Mouse (Mus musculus) lung, postnatal 0 days (tissue): ENCODE data around the gene Mtr. TPM values are rescaled to one million over a fixed set of nuclear protein-coding genes. Genes with fewer than 3 reads are reported as not detected.
A peak's percentile ranks its signal among the peaks of the same experiment; 100 is the strongest.

Source experiments
- ATAC-seq: fragments of 200-750 bp; cut with Nextera tagmentation; 2 replicates; pipeline ENCODE4 v1.8.0; 2017; ENCODE audit warnings: moderate library complexity
- DNase-seq: peaks from one replicate; pipeline ENCODE4 v3.0.0-alpha.2; 2016; ENCODE audit warnings: low spot score
- H3K27ac ChIP-seq: fragments of 300-500 bp; sonication (generic); 2 replicates; pipeline ENCODE4 v1.5.1; 2014; ENCODE audit warnings: antibody characterized with exemption, mild to moderate bottlenecking, low read length, mixed read lengths
- H3K27me3 ChIP-seq: fragments of 300-500 bp; sonication (generic); replicated peaks from 2 replicates; pipeline ENCODE4 v1.6.1; 2014; ENCODE audit warnings: low read length, mixed read lengths; ENCODE audit not compliant: insufficient read depth
- H3K36me3 ChIP-seq: fragments of 300-500 bp; sonication (generic); 2 replicates; pipeline ENCODE4 v1.6.1; 2014; ENCODE audit warnings: low read length, mixed read lengths; ENCODE audit not compliant: insufficient read depth
- H3K4me1 ChIP-seq: fragments of 300-500 bp; sonication (generic); 2 replicates; pipeline ENCODE4 v1.6.1; 2014; ENCODE audit warnings: antibody characterized with exemption, low read depth, low read length, mixed read lengths; ENCODE audit not compliant: insufficient read depth
- H3K4me2 ChIP-seq: fragments of 300-500 bp; sonication (generic); replicated peaks from 2 replicates; pipeline ENCODE4 v1.6.1; 2014; ENCODE audit warnings: low read depth, mild to moderate bottlenecking, low read length, moderate library complexity, mixed read lengths
- H3K4me3 ChIP-seq: fragments of 300-500 bp; sonication (generic); 2 replicates; pipeline ENCODE4 v1.5.1; 2014; ENCODE audit warnings: low read depth, low read length
- H3K9ac ChIP-seq: fragments of 300-500 bp; sonication (generic); replicated peaks from 2 replicates; pipeline ENCODE4 v1.6.1; 2014; ENCODE audit warnings: low read depth, mild to moderate bottlenecking
- H3K9me3 ChIP-seq: fragments of 300-500 bp; sonication (generic); 2 replicates; pipeline ENCODE4 v1.6.1; 2016; ENCODE audit warnings: low read length, mixed read lengths
- CTCF ChIP-seq: IDR thresholded peaks from 2 replicates; pipeline ENCODE4 v1.5.1; 2016; ENCODE audit warnings: antibody characterized with exemption, mild to moderate bottlenecking
- EP300 ChIP-seq: IDR thresholded peaks from 2 replicates; pipeline ENCODE4 v1.6.1; 2016; ENCODE audit warnings: antibody characterized with exemption, mild to moderate bottlenecking, control low read depth
- WGBS: fragments of 180-500 bp; shearing (Covaris S2); extraction: QIAGEN DNeasy Blood & Tissue Kit; methylation state at CpG from one replicate; pipeline ENCODE4 v1.1.7; 2014; 5-methylcytosine and 5-hydroxymethylcytosine counted together
- polyA plus RNA-seq: library from polyadenylated mRNA; unstranded; fragments of >200 nt; fragmentation: Nextera tagmentation; extraction: Ambion mirVana; gene quantifications from 2 replicates; pipeline ENCODE4 v1.2.1, GENCODE M21; 2015

The Mtr gene
- polyA plus RNA-seq, 1 experiment from 2014 or later = 5.2 TPM

GRCm38 (mm10) chr13:12179481-12179880 lies 78.4 kb downstream of the Mtr start:
- Histone ChIP-seq H3K4me1 (no peaks in the 10 kb centered on the region), H3K36me3 (no peaks in the 10 kb centered on the region), H3K4me2 (no peak overlapping the region), H3K4me3 (no peak overlapping the region), H3K9me3 (no peaks in the 10 kb centered on the region), H3K27me3 (no peaks in the 10 kb centered on the region), H3K27ac (no peak overlapping the region), H3K9ac (no peak overlapping the region)
- ATAC-seq (no peak), DNase-seq (no peak)
- WGBS = 68% methylated on average over 8 of the region's 8 CpGs
- TF ChIP-seq EP300 (no peak), CTCF (no peak)

DNA sequence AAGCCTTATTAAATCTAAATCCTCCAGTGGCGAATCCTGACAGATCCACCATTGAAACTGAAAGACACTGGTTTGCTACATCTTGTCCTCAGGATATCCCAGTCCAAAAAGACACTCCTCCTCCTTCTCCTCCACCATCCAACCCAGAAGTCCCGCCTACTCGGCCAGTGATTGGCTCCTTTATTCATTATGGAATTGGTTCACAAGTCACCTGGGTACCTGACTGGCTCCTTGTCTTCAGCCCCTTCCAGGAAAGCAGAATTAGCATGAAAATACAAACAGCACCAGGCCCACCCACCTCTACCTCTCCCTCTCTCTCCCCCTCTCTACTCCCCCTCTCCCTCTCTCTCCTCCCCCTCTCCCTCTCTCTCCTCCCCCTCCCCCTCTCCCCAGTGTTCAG lies 81.2 kb downstream of the Mtr start:
- no peak overlapping the region for H3K27ac ChIP-seq
- no peak for TF ChIP-seq EP300
- no peak for TF ChIP-seq CTCF
- WGBS = 50% methylated on average over 3 of the region's 3 CpGs
- no peak for DNase-seq
- H3K4me2 ChIP-seq = no peak overlapping the region
- H3K4me3 ChIP-seq = no peak overlapping the region
- H3K4me1 ChIP-seq = no peaks in the 10 kb centered on the region
- H3K9ac ChIP-seq = no peak overlapping the region
- no peaks in the 10 kb centered on the region for H3K27me3 ChIP-seq
- H3K36me3 ChIP-seq = no peaks in the 10 kb centered on the region
- no peaks in the 10 kb centered on the region for H3K9me3 ChIP-seq
- ATAC-seq = no peak

DNA sequence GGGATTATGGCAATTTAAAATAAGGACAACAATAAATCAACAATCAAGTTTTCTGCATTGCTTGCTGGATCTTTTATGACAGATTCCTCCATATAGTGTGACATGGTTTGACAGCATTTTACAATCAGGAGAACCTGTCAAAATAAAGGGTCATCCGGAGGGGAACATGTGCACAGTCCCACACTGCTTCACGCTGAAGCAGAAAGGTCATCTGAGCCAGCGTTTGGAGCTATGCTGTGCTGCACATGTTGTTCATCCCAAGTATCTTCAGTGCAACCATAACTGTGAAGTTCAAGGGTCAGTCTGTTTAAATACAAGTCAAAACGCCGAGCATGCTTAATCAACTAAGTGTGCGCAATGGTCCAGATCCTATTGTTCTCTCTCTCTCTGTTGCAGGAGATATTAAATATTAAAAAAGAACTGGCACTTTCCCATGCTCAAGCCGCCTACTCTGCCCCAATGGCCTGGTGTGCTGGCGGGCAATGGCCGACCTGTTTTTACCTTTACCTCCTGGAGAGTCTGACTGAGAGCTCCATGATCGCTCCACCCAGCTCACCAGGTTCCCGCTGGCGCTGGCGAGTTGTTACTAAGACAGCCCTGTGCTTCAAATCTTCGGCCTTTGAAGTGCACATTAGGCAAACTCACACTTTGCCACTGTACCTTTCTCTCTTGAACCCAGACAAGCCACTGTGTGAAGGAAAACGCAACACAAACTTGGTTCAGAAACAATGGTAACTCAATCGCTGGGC lies 81.8 kb downstream of the Mtr start:
- Histone ChIP-seq H3K36me3 (no peaks in the 10 kb centered on the region), H3K4me1 (no peaks in the 10 kb centered on the region), H3K4me3 (no peak overlapping the region), H3K27me3 (no peaks in the 10 kb centered on the region), H3K9ac (no peak overlapping the region), H3K9me3 (no peaks in the 10 kb centered on the region), H3K4me2 (no peak overlapping the region), H3K27ac (no peak overlapping the region)
- TF ChIP-seq CTCF (no peak), EP300 (no peak)
- WGBS = 34% methylated on average over 16 of the region's 16 CpGs
- ATAC-seq (no peak), DNase-seq (no peak)

GRCm38 (mm10) chr13:12167276-12167675 lies 90.6 kb downstream of the Mtr start:
- TF ChIP-seq CTCF (no peak), EP300 (no peak)
- ATAC-seq (no peak), DNase-seq (no peak)
- H3K9me3 ChIP-seq = no peaks in the 10 kb centered on the region
- H3K4me2 ChIP-seq = no peak overlapping the region
- H3K9ac ChIP-seq = no peak overlapping the region
- H3K4me1 ChIP-seq = no peaks in the 10 kb centered on the region
- 79% methylated on average over 9 of the region's 9 CpGs for WGBS
- H3K36me3 ChIP-seq = no peaks in the 10 kb centered on the region
- no peak overlapping the region for H3K27ac ChIP-seq
- H3K4me3 ChIP-seq = no peak overlapping the region
- H3K27me3 ChIP-seq = no peaks in the 10 kb centered on the region

DNA sequence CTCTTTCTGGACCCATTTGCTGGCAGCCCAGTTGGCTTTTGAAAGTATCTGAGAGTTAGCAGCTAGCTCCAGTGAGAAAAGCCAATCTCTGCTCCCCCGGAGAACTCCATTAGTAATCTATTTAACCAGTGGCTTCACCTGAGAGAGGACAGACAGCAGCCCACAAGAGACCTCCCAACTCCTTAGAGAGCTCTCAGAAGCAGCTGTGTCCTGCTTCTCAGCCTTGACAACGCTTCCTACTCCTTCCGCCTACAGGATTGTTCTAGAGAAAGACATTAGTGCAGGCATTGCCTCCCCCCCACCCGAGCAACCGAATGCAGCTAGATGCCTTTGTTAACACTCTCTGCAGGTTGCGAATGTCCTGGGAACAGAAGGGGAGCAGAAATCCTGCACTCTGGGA lies 91.5 kb downstream of the Mtr start:
- H3K4me2 ChIP-seq = no peak overlapping the region
- WGBS = 19% methylated on average over 6 of the region's 6 CpGs
- no peak overlapping the region for H3K4me3 ChIP-seq
- H3K9me3 ChIP-seq = no peaks in the 10 kb centered on the region
- H3K27ac ChIP-seq = no peak overlapping the region
- no peak overlapping the region for H3K9ac ChIP-seq
- no peaks in the 10 kb centered on the region for H3K36me3 ChIP-seq
- no peak for TF ChIP-seq CTCF
- no peak for TF ChIP-seq EP300
- no peak for ATAC-seq
- no peaks in the 10 kb centered on the region for H3K27me3 ChIP-seq
- no peaks in the 10 kb centered on the region for H3K4me1 ChIP-seq
- no peak for DNase-seq

DNA sequence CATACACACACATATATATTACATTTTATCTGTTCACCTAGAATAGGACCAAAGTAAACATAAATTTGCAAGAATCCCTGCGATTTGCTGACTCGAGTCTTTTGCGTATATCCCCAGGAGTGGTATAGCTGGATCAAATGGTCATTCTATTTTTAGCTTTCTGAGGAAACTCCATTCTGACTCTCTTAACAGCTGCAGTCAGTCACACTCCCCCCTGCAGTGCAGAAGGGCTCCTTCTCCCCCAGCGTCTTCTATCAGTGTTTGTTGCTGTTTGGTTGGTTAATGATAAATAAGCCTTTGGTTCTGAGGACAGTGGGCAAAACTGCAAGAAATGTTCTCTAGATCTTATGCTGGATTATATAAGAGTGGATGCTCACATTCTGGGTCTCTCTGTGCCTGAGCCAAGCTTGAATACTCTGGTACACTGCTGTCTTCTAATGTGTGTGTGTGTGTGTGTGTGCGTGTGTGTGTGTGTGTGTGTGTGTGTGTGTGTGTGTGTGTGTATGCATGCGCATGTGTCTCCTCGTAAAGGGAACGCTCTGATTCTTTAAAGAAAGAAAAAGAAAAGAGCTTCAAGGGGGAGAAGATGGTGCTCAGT lies 92.4 kb downstream of the Mtr start:
- Histone ChIP-seq H3K36me3 (no peaks in the 10 kb centered on the region), H3K9ac (no peak overlapping the region), H3K9me3 (no peaks in the 10 kb centered on the region), H3K4me2 (no peak overlapping the region), H3K27me3 (no peaks in the 10 kb centered on the region), H3K4me1 (no peaks in the 10 kb centered on the region), H3K27ac (no peak overlapping the region), H3K4me3 (no peak overlapping the region)
- 52% methylated on average over 8 of the region's 8 CpGs for WGBS
- ATAC-seq (peak; percentile 67), DNase-seq (peak; percentile 69)
- TF ChIP-seq EP300 (no peak), CTCF (no peak)
